Comparison of ENCODE assay signal across 31 mouse cellular contexts in genomic region chr6:49394276-49394675, GRCm38 (mm10). TPM values are rescaled to one million over a fixed set of nuclear protein-coding genes. Genes with fewer than 3 reads are reported as not detected.
"Had no signal": no experiment of that assay in that cellular context is flagged by ENCODE, and none has a peak within 500 bp of the region (broad histone marks: within the 10 kb centered on the region; RNA-seq: fewer than 3 reads in every experiment).

No protein-coding gene starts in this region.

- H3K9ac ChIP-seq: heart, embryonic 12.5 days; hindbrain, embryonic 13.5 days; hindbrain, embryonic 15.5 days; kidney, embryonic 15.5 days; limb, embryonic 13.5 days; limb, embryonic 15.5 days; liver, embryonic 12.5 days; liver, embryonic 14.5 days had no signal

- H3K27me3 ChIP-seq: heart, embryonic 12.5 days; hindbrain, embryonic 13.5 days; hindbrain, embryonic 15.5 days; kidney, embryonic 15.5 days; limb, embryonic 13.5 days; limb, embryonic 15.5 days; liver, embryonic 12.5 days had no signal

- H3K27ac ChIP-seq: heart, embryonic 10.5 days; hindbrain, embryonic 13.5 days; hindbrain, embryonic 15.5 days; hindbrain, postnatal 0 days; kidney, embryonic 15.5 days; kidney, postnatal 0 days; limb, embryonic 13.5 days; limb, embryonic 15.5 days; liver, embryonic 12.5 days; liver, embryonic 14.5 days had no signal

- H3K4me3 ChIP-seq: heart, embryonic 10.5 days; heart, embryonic 12.5 days; hindbrain, embryonic 13.5 days; hindbrain, embryonic 15.5 days; kidney, embryonic 15.5 days; limb, embryonic 13.5 days; limb, embryonic 15.5 days; liver, embryonic 12.5 days had no signal

- DNase-seq: gastrocnemius, postnatal 10 days; gastrocnemius, postnatal 25 days; heart, adult 11 months; heart, postnatal 10 days; kidney, adult 11 months; kidney, adult 8-10 months; kidney, postnatal 14 days; kidney, postnatal 36 days; left cerebral cortex, postnatal 4 days; lung, adult 18-20 months had no signal

- H3K36me3 ChIP-seq: heart, embryonic 10.5 days; heart, embryonic 12.5 days; hindbrain, embryonic 13.5 days; hindbrain, embryonic 15.5 days; kidney, embryonic 15.5 days; liver, embryonic 12.5 days had no signal

- H3K4me1 ChIP-seq: heart, embryonic 10.5 days; heart, embryonic 12.5 days; hindbrain, embryonic 13.5 days; hindbrain, embryonic 15.5 days; kidney, embryonic 15.5 days; limb, embryonic 13.5 days; limb, embryonic 15.5 days; liver, embryonic 12.5 days had no signal

- ATAC-seq: hindbrain, postnatal 0 days; intestine, embryonic 16.5 days; liver, embryonic 12.5 days had no signal

RNA-seq across cellular contexts. Expression of gene Stk31, which starts 1.1 kb away (rescaled TPM):
- total RNA-seq: gastrocnemius, adult 18-20 months; hematopoietic stem cell, adult 5-6 weeks; liver, adult 2 months had no signal
- polyA plus RNA-seq: gonadal fat pad, adult 2 months; heart, embryonic 14.5 days; hindbrain, embryonic 11.5 days; hindbrain, embryonic 15.5 days; hindbrain, postnatal 0 days; intestine, embryonic 14.5 days; intestine, embryonic 16.5 days; kidney, postnatal 0 days; large intestine, adult 2 months; liver, adult 2 months; liver, embryonic 12.5 days; liver, embryonic 14.5 days; liver, embryonic 16.5 days had no signal

RNA-seq across cellular contexts. Expression of gene Fam221a, which starts 26.7 kb away (rescaled TPM):
- total RNA-seq: gastrocnemius, adult 18-20 months had no signal
